Mouse (Mus musculus): ENCODE results near the gene Ndufc1. TPM values are rescaled to one million over a fixed set of nuclear protein-coding genes. Genes with fewer than 3 reads are reported as not detected.
A peak's percentile ranks its signal among the peaks of the same experiment; 100 is the strongest.
"Not testable (repeated sequence)": the region's sequence is repeated elsewhere in the genome, so short reads cannot be mapped to it uniquely, and the experiment has no call there.

The Ndufc1 gene
- total and polyA plus RNA-seq, 3 experiments, result 159 to 213 (median 206) TPM

DNA sequence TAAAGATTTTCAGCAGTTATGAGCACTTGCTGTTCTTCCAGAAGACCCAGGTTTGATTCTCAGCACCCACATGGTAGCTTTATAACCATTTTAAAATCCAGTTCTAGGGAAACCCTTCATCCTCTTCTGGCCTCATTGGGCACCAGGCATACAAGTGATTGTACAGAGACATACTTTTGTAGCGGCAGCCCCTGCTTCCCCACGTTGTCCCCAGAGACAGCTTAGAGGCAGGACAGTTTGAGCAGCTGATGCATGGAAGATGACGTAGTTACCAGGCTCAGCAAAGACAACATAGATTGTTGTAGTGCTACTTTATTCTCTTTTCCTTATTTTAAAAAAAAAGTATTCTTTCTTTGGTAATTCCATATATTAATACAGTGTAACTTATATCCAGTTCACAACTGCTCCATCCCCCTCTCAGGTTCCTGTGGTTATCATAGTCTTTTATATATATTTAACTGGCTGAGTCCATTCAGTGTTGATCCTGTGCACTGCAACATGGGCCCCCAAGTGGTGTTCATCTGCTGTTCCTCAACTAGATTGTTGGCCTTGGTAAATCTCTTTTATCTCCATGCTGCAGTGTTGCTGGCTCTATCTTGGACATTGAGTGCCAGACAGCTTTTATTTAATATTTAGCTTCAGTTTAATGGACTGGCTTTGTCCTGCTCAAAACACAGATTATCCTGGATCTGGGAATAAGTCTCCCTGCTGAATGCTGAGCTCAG lies 26.2 kb upstream of the Ndufc1 start:
- Histone ChIP-seq H3K27ac (ENCODE audit: insufficient read depth, low read depth) (no peak overlapping the region), H3K4me2 (ENCODE audit: insufficient read depth, low read depth, poor library complexity, severe bottlenecking) (no peak overlapping the region), H3K4me1 (ENCODE audit: control insufficient read depth in 1 of 2, insufficient read depth in 2 of 2) (peaks cover 0 to 21% of the 10 kb centered on the region in 2 experiments; a peak in 1 of 4 replicates), H3K27me3 (replicated peaks) (no peaks in the 10 kb centered on the region), H3K36me3 (replicated peaks in 1 of 2; ENCODE audit: control insufficient read depth in 1 of 2, insufficient read depth in 1 of 2, low read length in 1 of 2) (peaks cover 8 to 48% of the 10 kb centered on the region in 2 experiments), H3K4me3 (replicated peaks in 1 of 3; ENCODE audit: low read depth in 2 of 3, low read length in 2 of 3, poor library complexity in 1 of 3) (no peak overlapping the region), H3K9ac (ENCODE audit: insufficient read depth, low read depth) (no peak overlapping the region), H3K9me3 (replicated peaks; ENCODE audit: low read length) (no peaks in the 10 kb centered on the region), H3K79me2 (replicated peaks; ENCODE audit: control insufficient read depth, extremely low read depth, insufficient read depth, poor library complexity, severe bottlenecking) (peaks cover 62% of the 10 kb centered on the region)
- dilution Hi-C loops (cut with MboI; ENCODE audit: extremely low pct_ligation_motif_present, extremely low pct_unique_long_range_greater_than_20kb, low sequenced_read_pairs), result no loop called here
- TF ChIP-seq MAX (IDR thresholded peaks at IDR 0.05; ENCODE audit: low read length) (no peak), E2F4 (IDR thresholded peaks at IDR 0.05; ENCODE audit: insufficient replicate concordance, low read depth, low read length) (no peak), MAFK (IDR thresholded peaks at IDR 0.05; ENCODE audit: insufficient replicate concordance, low read length) (no peak), ELF1 (IDR thresholded peaks at IDR 0.05; ENCODE audit: low read depth, low read length) (no peak), ZC3H11A (IDR thresholded peaks at IDR 0.05; ENCODE audit: low read depth, low read length) (no peak), BHLHE40 (IDR thresholded peaks at IDR 0.05; ENCODE audit: low read depth, low read length) (no peak), NRF1 (IDR thresholded peaks at IDR 0.05; ENCODE audit: low read depth, low read length) (no peak), SIN3A (IDR thresholded peaks at IDR 0.05; ENCODE audit: low read length) (no peak), UBTF (IDR thresholded peaks at IDR 0.05; ENCODE audit: low read depth, low read length) (no peak), ZMIZ1 (IDR thresholded peaks at IDR 0.05; ENCODE audit: low read depth, low read length) (no peak), ZNF384 (IDR thresholded peaks at IDR 0.05; ENCODE audit: low read depth, low read length) (no peak), MXI1 (IDR thresholded peaks at IDR 0.05; ENCODE audit: low read depth, low read length) (no peak)
- in situ Hi-C loops (cut with MboI; ENCODE audit: low pct_ligation_motif_present, low pct_unique_long_range_greater_than_20kb, low sequenced_read_pairs), result no loop called here
- peak; percentile 51 for DNase-seq (ENCODE audit: extremely low read depth)

DNA sequence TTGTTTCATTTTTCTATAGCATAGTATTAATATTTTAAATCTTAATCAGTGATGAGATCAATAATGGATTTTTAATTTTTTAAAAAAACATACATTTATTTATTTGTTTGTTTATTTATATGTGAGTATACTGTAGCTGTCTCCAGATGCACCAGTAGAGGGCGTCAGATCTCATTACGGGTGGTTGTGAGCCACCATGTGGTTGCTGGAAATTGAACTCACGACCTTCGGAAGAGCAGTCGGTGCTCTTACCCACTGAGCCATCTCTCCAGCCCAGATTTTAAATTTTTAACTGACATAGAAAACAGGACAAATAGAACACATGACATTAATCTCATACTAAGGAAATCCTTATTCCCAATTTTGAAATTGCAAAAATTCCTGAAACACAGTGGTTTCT lies 25.6 kb upstream of the Ndufc1 start:
- H3K9ac ChIP-seq (ENCODE audit: insufficient read depth, low read depth); in situ Hi-C loops (cut with MboI; ENCODE audit: low pct_ligation_motif_present, low pct_unique_long_range_greater_than_20kb, low sequenced_read_pairs); dilution Hi-C loops (cut with MboI; ENCODE audit: extremely low pct_ligation_motif_present, extremely low pct_unique_long_range_greater_than_20kb, low sequenced_read_pairs); H3K9me3 ChIP-seq (replicated peaks; ENCODE audit: low read length); DNase-seq (ENCODE audit: extremely low read depth); H3K4me2 ChIP-seq (ENCODE audit: insufficient read depth, low read depth, poor library complexity, severe bottlenecking); H3K4me3 ChIP-seq (replicated peaks in 1 of 3; ENCODE audit: low read depth in 2 of 3, low read length in 2 of 3, poor library complexity in 1 of 3); H3K27me3 ChIP-seq (replicated peaks); H3K27ac ChIP-seq (ENCODE audit: insufficient read depth, low read depth): not testable (repeated sequence)
- H3K4me1 ChIP-seq (ENCODE audit: control insufficient read depth in 1 of 2, insufficient read depth in 2 of 2), result peaks cover 0 to 21% of the 10 kb centered on the region in 2 experiments; a peak in 1 of 4 replicates
- H3K36me3 ChIP-seq (replicated peaks in 1 of 2; ENCODE audit: control insufficient read depth in 1 of 2, insufficient read depth in 1 of 2, low read length in 1 of 2), result peaks cover 5 to 44% of the 10 kb centered on the region in 2 experiments
- peaks cover 62% of the 10 kb centered on the region for H3K79me2 ChIP-seq (replicated peaks; ENCODE audit: control insufficient read depth, extremely low read depth, insufficient read depth, poor library complexity, severe bottlenecking)
- TF ChIP-seq CTCF (conservative IDR thresholded peaks at IDR 0.05 in 1 of 2, IDR thresholded peaks at IDR 0.05 in 1 of 2; ENCODE audit: low read depth in 2 of 2, low read length in 2 of 2), result peak in 1 of 2 experiments; percentile 12; a peak in 1 of 4 replicates

Data from CH12.LX (cell line).